Mouse (Mus musculus): ENCODE results near the gene Hist1h2af.
A peak's percentile ranks its signal among the peaks of the same experiment; 100 is the strongest.
"Not testable (repeated sequence)": the region's sequence is repeated elsewhere in the genome, so short reads cannot be mapped to it uniquely, and the experiment has no call there.

Hist1h2af gene

GRCm38 (mm10) chr13:23554925-23555838 is 21.5 kb downstream of the Hist1h2af start:
- DNase-seq (ENCODE audit: extremely low spot score), result peak; percentile 96

DNA sequence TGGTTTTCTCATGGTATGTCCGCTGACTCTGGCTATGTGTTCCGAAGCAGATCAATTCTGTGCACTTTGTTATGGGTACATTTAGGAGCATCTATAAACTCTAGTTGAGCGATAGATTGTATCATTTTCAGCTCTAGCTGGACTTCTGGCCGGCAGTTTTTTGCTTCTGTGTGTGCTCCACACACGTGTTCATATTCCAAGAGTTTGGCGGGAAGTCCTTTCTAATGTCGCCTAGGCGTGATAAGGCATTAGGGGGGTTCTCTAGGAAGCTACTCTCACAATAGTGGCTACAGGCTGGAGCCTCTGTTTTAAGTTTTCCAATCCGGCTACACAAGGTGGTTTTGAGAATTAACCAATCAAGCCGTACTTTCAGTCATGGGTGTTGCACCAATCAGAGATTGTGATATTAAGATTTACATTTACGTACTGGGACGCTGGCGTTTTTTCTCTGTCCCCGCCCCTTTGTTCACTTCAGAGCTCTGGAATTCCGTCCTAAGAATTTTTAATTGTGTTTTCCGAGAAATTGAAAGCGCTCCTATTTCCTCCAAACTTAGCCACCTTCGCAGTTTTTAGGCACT is 22.2 kb downstream of the Hist1h2af start:
- DNase-seq (ENCODE audit: extremely low spot score), result peak; percentile 92

DNA sequence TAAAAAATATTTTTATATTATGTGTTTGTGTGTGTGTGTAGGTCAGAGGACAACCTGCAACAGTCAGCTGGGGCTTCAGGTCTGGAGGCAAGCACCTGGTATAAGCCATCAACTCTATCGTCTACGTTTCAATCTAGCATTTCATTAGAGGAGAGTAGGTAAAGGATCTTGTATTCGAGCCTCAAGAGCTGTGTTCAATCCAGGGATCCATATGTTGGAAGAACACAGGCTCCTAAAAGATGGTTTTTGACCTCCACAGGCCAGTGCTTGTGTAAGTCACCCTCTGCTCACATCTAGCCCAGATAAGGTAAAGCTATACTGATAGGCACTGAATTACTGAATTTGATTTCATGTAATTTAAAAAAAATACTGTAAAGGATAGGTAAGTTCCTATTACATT is 23.2 kb downstream of the Hist1h2af start:
- no peak for DNase-seq (ENCODE audit: extremely low spot score)

DNA sequence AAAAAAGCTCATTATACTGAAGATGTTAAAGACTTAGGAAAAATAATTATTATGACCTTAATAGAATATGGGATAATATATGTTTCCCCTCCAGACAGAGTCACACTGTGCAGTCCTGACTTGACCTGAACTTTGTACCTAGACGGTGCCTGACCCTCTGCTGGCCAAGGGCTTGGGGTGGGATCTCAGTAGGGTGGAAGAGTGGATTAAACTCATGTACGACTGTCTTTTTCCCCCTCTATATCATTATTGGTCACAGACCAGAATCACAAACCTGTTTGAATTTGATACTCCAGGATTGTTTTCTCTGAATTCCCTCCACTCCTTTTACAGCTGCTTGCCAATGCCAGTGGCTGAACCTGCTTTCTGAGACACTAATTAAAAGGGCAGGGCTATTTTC is 27.0 kb downstream of the Hist1h2af start:
- not testable (repeated sequence) for DNase-seq (ENCODE audit: extremely low spot score)

GRCm38 (mm10) chr13:23561531-23561882 is 27.8 kb downstream of the Hist1h2af start:
- DNase-seq (ENCODE audit: extremely low spot score), result not testable (repeated sequence)

GRCm38 (mm10) chr13:23561883-23562659 is 28.4 kb downstream of the Hist1h2af start, which contains the start of gene Hist1h3e:
Gene Hist1h3e (minus strand): TSS chr13:23562369.
- DNase-seq (ENCODE audit: extremely low spot score), result peak; percentile 98

GRCm38 (mm10) chr13:23562699-23563462 is 29.2 kb downstream of the Hist1h2af start:
- peak; percentile 75 for DNase-seq (ENCODE audit: extremely low spot score)

DNA sequence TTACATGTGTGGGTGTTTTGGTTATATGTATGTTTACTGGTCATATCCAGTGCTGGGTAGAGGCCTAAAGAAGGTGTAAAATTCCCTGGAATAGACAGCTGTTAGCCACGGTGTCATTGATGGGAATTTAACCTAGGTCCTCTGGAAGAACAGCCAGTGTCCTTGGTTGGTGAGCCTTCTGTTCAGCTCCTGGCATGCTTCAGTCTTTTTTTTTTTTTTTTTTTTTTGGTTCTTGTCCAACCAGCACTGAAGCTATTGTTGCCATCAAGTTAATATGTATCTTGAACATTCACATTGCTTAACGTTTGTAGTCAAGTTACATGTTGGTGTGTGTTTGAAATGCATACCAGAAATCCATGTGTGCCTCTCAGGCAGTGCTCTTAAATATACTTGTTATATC is 30.8 kb downstream of the Hist1h2af start:
- DNase-seq (ENCODE audit: extremely low spot score), result no peak

- DNase-seq (ENCODE audit: extremely low spot score), result peak; percentile 72
Measured at GRCm38 (mm10) chr13:23570261-23571021, 36.7 kb downstream of the Hist1h2af start.

DNA sequence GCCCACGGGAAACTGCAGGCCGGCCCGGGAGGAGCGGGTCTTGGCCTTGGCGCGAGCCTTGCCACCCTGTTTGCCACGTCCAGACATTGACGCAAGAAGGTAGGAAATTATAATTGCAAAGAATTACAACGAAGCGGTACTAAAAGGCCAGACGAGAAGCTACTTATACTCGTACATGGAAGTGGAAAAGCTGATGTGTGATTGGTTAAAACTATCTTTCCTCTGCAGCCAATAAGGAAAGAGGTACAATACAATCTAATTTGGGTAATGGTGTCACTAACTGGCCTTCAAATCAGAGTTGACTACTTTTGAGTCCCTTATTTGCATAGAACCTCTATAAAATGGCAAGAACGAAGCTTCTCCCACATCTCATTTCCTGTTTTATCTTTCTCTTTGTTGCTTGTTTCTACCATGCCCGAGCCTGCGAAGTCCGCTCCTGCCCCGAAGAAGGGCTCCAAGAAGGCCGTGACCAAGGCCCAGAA is 37.4 kb downstream of the Hist1h2af start, which contains the start of the genes Hist1h2ae and Hist1h2bg:
Hist1h2ae (minus strand) TSS at position 199 of the 482 bp plus-strand sequence.
Hist1h2bg (plus strand) TSS at position 375 of the 482 bp plus-strand sequence.
- DNase-seq (ENCODE audit: extremely low spot score), result peak; percentile 92

DNA sequence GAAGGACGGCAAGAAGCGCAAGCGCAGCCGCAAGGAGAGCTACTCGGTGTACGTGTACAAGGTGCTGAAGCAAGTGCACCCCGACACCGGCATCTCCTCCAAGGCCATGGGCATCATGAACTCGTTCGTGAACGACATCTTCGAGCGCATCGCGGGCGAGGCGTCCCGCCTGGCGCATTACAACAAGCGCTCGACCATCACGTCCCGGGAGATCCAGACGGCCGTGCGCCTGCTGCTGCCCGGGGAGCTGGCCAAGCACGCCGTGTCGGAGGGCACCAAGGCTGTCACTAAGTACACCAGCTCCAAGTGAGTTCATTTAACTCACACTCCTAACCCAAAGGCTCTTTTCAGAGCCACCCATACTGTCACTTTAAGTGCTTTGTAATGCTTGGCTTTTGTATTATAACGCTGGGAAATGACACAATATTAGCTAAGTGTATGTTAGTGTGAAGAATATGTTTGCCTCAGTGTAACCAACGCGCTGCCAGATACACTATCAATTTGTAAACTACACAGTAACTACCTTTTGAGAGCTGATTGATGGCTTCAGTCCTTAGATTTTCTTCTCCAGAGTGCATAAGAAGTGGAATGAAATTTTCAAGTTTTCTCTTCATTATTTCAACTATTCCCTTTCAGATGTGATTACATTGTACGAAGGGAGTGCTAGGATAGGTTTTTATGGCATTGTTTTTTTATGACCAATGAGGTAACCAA is 38.0 kb downstream of the Hist1h2af start:
- DNase-seq (ENCODE audit: extremely low spot score), result peak; percentile 75

DNA sequence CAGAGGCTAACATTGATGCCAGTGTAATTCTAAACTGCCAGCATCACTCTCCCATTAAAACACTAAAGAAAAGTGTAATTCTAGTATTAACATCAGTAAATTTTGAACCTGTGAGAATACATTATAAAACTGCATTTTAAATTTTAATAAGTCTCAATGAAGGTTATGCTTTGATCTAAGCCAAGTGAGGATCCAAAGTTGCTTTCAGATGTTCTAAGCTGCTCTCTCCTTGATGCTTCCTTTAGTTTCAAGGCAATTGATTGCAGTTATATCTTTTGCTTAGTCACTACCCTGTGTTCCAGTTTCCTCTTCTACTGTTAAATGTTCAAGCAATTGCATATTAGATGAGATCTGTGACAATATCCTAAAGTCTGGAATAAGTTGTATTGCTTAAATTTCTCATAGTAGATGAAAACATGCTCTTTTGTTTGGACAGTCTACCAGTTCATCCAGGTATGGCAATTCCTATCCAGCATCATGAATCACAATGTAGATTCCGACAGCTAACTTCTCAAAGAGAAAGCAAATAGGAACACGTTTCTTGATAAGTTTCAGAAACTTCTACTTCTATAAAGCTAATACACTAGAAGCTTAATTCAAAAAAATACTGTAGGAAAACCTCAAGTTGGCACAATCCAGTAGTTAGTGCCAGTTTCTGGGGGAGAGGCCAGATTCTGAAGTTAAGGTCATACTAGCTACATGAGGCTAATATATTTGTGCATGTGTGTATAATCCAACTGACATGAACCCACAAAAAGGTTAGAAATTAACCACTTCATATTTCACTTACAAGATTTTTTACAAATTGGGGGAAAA is 38.7 kb downstream of the Hist1h2af start:
- DNase-seq (ENCODE audit: extremely low spot score), result peak; percentile 65

- peak; percentile 50 for DNase-seq (ENCODE audit: extremely low spot score)
Measured at GRCm38 (mm10) chr13:23573034-23573897, 39.6 kb downstream of the Hist1h2af start.

DNA sequence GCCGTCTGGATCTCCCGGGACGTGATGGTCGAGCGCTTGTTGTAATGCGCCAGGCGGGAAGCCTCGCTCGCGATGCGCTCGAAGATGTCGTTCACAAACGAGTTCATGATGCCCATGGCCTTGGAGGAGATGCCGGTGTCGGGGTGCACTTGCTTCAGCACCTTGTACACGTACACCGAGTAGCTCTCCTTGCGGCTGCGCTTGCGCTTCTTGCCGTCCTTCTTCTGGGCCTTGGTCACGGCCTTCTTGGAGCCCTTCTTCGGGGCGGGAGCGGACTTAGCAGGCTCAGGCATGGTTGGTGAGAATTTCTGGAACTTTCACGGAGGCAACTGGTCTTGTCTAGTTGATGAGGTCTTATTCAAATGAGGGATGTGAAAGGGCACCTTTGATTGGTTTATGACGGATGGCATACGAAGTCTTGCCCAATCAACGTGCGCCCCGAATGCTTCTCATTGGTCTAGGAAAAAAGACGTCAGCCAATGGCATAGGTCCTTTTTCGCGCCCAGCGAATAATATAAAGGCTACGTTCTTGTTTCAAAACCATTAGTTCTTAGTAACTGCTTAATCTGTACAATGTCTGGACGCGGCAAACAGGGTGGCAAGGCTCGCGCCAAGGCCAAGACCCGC is 40.3 kb downstream of the Hist1h2af start, which contains the start of the genes Hist1h2bf and Hist1h2ad:
Hist1h2bf (minus strand) TSS at position 299 of the 627 bp plus-strand sequence.
Hist1h2ad (plus strand) TSS at position 484 of the 627 bp plus-strand sequence.
- DNase-seq (ENCODE audit: extremely low spot score), result peak; percentile 94

DNA sequence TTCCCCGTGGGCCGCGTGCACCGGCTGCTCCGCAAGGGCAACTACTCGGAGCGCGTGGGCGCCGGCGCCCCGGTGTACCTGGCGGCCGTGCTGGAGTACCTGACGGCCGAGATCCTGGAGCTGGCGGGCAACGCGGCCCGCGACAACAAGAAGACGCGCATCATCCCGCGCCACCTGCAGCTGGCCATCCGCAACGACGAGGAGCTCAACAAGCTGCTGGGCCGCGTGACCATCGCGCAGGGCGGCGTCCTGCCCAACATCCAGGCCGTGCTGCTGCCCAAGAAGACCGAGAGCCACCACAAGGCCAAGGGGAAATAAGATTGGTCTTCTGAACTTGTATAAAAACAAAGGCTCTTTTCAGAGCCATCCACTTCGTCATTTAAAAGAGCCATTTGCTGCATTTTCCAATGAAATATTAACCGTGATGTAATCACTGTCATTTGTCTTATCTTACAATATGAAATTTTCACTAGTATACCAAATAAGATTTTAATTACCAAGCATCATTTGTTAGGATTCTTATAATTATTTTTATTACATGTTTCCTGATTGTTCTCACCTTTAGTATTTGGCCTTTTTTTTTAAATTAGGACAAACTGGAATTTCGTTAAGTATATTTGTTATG is 41.0 kb downstream of the Hist1h2af start:
- peak; percentile 58 for DNase-seq (ENCODE audit: extremely low spot score)

DNA sequence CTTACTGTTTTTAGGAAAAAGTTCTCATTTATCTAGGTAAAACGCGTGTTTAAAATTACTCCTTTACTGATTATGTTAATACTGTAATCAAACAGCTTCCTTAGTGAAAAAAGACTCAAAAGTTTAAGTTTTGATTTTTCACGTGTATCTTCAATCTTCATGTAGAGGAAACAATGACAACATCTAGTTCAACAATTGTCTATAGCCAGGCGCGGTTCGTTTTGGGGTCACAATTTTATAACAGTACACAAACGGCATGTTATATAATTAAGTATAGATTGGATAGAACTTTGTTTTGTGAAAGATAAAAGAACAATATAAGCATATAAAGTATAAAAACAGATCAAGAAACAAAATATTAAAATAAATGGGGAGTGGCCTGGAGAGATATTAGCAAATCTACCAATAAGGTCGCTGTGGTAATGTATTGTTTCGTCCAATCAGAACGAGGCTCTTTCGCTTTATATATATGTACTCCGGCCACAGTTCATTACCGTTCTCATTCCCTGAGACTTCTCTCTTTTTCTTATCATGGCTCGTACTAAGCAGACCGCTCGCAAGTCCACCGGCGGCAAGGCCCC is 41.7 kb downstream of the Hist1h2af start, which contains the start of gene Hist1h3d:
Hist1h3d (plus strand) TSS at position 493 of the 581 bp plus-strand sequence.
- peak; percentile 86 for DNase-seq (ENCODE audit: extremely low spot score)

Measured in embryo, embryonic 9.5 days (tissue).